Mouse (Mus musculus): ENCODE measurements around the gene Pnlip. TPM values are rescaled to one million over a fixed set of nuclear protein-coding genes. Genes with fewer than 3 reads are reported as not detected.

Gene Pnlip
- polyA plus RNA-seq, 1 experiment from 2014 or later, result not detected

DNA sequence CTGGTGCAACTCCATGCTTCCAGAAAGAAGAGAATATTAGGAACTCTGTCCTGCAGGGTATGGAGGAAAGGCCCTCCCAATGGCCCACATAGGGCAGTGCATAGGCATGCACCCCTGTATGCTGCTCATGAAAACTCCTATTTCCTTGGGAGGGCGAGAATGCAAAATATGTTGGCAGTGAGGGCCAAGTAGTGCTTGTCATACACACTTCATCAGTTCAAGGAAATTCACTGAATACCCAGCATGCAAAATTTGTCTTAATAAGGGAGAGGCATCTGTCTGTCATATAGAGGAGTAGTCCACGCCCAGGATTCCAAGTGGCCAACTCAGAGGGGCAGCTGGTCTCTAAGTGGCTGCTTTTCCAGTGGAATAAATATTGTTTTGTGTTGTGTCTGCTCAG, 11.0 kb downstream of the Pnlip start:
- Histone ChIP-seq H3K4me2 (replicated peaks) (no peak overlapping the region), H3K9ac (replicated peaks) (no peak overlapping the region), H3K4me1 (no peaks in the 10 kb centered on the region), H3K9me3 (no peaks in the 10 kb centered on the region), H3K27me3 (no peaks in the 10 kb centered on the region), H3K27ac (replicated peaks) (no peak overlapping the region), H3K36me3 (no peaks in the 10 kb centered on the region), H3K4me3 (no peak overlapping the region)
- WGBS, result 83% methylated on average over 2 of the region's 2 CpGs
- ATAC-seq (ENCODE audit: low FRiP score, low read depth), result no peak

GRCm38 (mm10) chr19:58664901-58665300, 12.6 kb downstream of the Pnlip start:
- 91% methylated on average over 5 of the region's 5 CpGs for WGBS
- no peaks in the 10 kb centered on the region for H3K4me1 ChIP-seq
- no peak overlapping the region for H3K4me3 ChIP-seq
- no peak overlapping the region for H3K27ac ChIP-seq (replicated peaks)
- H3K4me2 ChIP-seq (replicated peaks), result no peak overlapping the region
- no peaks in the 10 kb centered on the region for H3K27me3 ChIP-seq
- no peaks in the 10 kb centered on the region for H3K9me3 ChIP-seq
- no peak for ATAC-seq (ENCODE audit: low FRiP score, low read depth)
- H3K36me3 ChIP-seq, result no peaks in the 10 kb centered on the region
- no peak overlapping the region for H3K9ac ChIP-seq (replicated peaks)

DNA sequence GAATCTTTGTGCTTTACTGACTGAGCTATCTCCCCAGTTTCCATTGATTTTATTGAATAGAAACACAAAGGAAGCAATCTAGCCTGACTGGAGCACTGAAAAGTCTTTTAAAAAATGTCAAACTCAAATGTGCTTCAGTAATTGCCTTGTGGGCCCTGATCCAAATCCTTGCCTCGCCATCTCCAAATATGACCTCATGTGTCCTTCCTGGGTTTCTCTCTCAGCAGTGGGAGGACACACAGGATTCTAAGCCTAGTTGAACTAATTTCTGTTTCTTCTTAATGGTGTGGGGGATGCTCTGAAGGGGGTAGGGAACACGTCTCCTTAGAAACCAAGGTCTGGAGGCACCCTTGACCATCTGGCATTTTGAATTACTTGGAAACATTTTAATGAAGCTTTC, 22.3 kb downstream of the Pnlip start:
- H3K9me3 ChIP-seq, result no peaks in the 10 kb centered on the region
- no peak overlapping the region for H3K4me3 ChIP-seq
- H3K4me2 ChIP-seq (replicated peaks), result no peak overlapping the region
- H3K9ac ChIP-seq (replicated peaks), result no peak overlapping the region
- H3K27me3 ChIP-seq, result no peaks in the 10 kb centered on the region
- H3K27ac ChIP-seq (replicated peaks), result no peak overlapping the region; the same call in 1 of the 2 replicates
- ATAC-seq (ENCODE audit: low FRiP score, low read depth), result no peak
- no peaks in the 10 kb centered on the region for H3K36me3 ChIP-seq
- WGBS, result 53% methylated on average over 2 of the region's 2 CpGs
- no peaks in the 10 kb centered on the region; the same call in 1 of the 2 replicates for H3K4me1 ChIP-seq

GRCm38 (mm10) chr19:58677117-58677516, 24.8 kb downstream of the Pnlip start:
- 81% methylated on average over 8 of the region's 8 CpGs for WGBS
- Histone ChIP-seq H3K27ac (replicated peaks) (no peak overlapping the region), H3K9me3 (no peaks in the 10 kb centered on the region), H3K4me2 (replicated peaks) (no peak overlapping the region), H3K36me3 (no peaks in the 10 kb centered on the region), H3K27me3 (no peaks in the 10 kb centered on the region), H3K9ac (replicated peaks) (no peak overlapping the region), H3K4me3 (no peak overlapping the region), H3K4me1 (no peaks in the 10 kb centered on the region; the same call in 1 of the 2 replicates)
- ATAC-seq (ENCODE audit: low FRiP score, low read depth), result no peak

- Histone ChIP-seq H3K9ac (replicated peaks) (no peak overlapping the region), H3K27ac (replicated peaks) (no peak overlapping the region), H3K36me3 (no peaks in the 10 kb centered on the region), H3K9me3 (no peaks in the 10 kb centered on the region), H3K27me3 (no peaks in the 10 kb centered on the region), H3K4me2 (replicated peaks) (no peak overlapping the region), H3K4me1 (no peaks in the 10 kb centered on the region), H3K4me3 (no peak overlapping the region)
- no peak for ATAC-seq (ENCODE audit: low FRiP score, low read depth)
- 84% methylated on average over 1 of the region's 1 CpGs for WGBS
These were observed 36.6 kb downstream of the Pnlip start for GRCm38 (mm10) chr19:58688933-58689332.

- no peaks in the 10 kb centered on the region for H3K4me1 ChIP-seq
- no peaks in the 10 kb centered on the region for H3K36me3 ChIP-seq
- WGBS, result 86% methylated on average over 3 of the region's 3 CpGs
- no peaks in the 10 kb centered on the region for H3K27me3 ChIP-seq
- H3K9ac ChIP-seq (replicated peaks), result no peak overlapping the region
- no peak for ATAC-seq (ENCODE audit: low FRiP score, low read depth)
- no peak overlapping the region for H3K27ac ChIP-seq (replicated peaks)
- H3K4me2 ChIP-seq (replicated peaks), result no peak overlapping the region
- no peak overlapping the region for H3K4me3 ChIP-seq
- H3K9me3 ChIP-seq, result no peaks in the 10 kb centered on the region
These were observed 43.0 kb downstream of the Pnlip start for GRCm38 (mm10) chr19:58695314-58695713.

DNA sequence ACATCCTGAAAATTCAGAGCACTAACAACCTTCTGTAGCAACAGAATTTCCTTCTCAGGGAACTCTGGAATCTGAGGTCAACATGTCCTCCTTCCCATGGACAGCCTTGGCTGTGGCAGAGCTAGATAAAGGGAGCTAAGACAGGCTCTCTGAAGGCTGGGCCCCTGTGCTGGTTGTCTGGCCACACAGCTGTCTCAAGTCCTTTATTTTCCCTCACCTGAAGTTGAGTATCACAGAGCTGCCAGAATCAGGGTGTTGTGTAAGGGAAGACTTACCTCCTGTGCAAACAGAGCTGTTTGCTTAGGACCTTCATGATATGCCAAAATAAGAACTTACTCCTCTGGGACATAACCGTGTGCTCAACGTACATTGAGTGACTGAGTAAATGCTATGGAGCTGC, 43.9 kb downstream of the Pnlip start:
- Histone ChIP-seq H3K27ac (replicated peaks) (no peak overlapping the region), H3K9me3 (no peaks in the 10 kb centered on the region), H3K9ac (replicated peaks) (no peak overlapping the region), H3K4me1 (no peaks in the 10 kb centered on the region), H3K4me2 (replicated peaks) (no peak overlapping the region), H3K36me3 (no peaks in the 10 kb centered on the region), H3K27me3 (no peaks in the 10 kb centered on the region), H3K4me3 (no peak overlapping the region)
- 78% methylated on average over 2 of the region's 2 CpGs for WGBS
- ATAC-seq (ENCODE audit: low FRiP score, low read depth), result no peak

- H3K9ac ChIP-seq (replicated peaks), result no peak overlapping the region
- H3K27ac ChIP-seq (replicated peaks), result no peak overlapping the region
- H3K4me2 ChIP-seq (replicated peaks), result no peak overlapping the region
- no peak for ATAC-seq (ENCODE audit: low FRiP score, low read depth)
- no peaks in the 10 kb centered on the region for H3K4me1 ChIP-seq
- no peaks in the 10 kb centered on the region for H3K9me3 ChIP-seq
- 84% methylated on average over 4 of the region's 4 CpGs for WGBS
- no peaks in the 10 kb centered on the region for H3K36me3 ChIP-seq
- no peaks in the 10 kb centered on the region for H3K27me3 ChIP-seq
- H3K4me3 ChIP-seq, result no peak overlapping the region
These were observed 52.3 kb downstream of the Pnlip start for GRCm38 (mm10) chr19:58704556-58704955.

GRCm38 (mm10) chr19:58708611-58709010, 56.3 kb downstream of the Pnlip start:
- no peak for ATAC-seq (ENCODE audit: low FRiP score, low read depth)
- Histone ChIP-seq H3K4me2 (replicated peaks) (no peak overlapping the region), H3K9me3 (no peaks in the 10 kb centered on the region), H3K4me3 (no peak overlapping the region), H3K27me3 (no peaks in the 10 kb centered on the region), H3K27ac (replicated peaks) (no peak overlapping the region), H3K9ac (replicated peaks) (no peak overlapping the region), H3K4me1 (no peaks in the 10 kb centered on the region), H3K36me3 (no peaks in the 10 kb centered on the region)
- 68% methylated on average over 3 of the region's 3 CpGs for WGBS

DNA sequence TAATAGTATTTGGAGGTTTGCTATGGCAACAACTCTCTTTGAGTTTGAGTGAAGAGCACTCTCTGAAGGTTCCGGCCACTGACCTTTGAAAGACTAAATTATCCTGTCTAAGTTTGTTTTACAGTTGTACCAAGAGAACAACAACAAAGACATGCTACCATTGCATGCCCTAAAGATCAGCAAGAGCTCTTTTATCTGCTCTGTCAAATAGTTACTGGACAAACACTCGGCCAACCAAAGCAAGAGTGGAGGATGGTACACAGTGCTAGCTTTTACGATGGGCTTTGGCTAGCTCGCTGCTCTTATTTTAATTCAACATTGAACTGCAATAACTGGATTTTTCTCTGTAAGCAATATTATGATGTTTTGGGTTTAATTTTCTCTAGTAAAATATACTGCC, 65.6 kb downstream of the Pnlip start:
- Histone ChIP-seq H3K9ac (replicated peaks) (no peak overlapping the region), H3K4me3 (no peak overlapping the region), H3K4me1 (no peaks in the 10 kb centered on the region), H3K27me3 (no peaks in the 10 kb centered on the region), H3K4me2 (replicated peaks) (no peak overlapping the region), H3K27ac (replicated peaks) (no peak overlapping the region), H3K9me3 (no peaks in the 10 kb centered on the region), H3K36me3 (no peaks in the 10 kb centered on the region)
- 88% methylated on average over 4 of the region's 4 CpGs for WGBS
- no peak for ATAC-seq (ENCODE audit: low FRiP score, low read depth)

- H3K27ac ChIP-seq (replicated peaks), result no peak overlapping the region
- no peaks in the 10 kb centered on the region for H3K27me3 ChIP-seq
- H3K4me3 ChIP-seq, result no peak overlapping the region
- no peak for ATAC-seq (ENCODE audit: low FRiP score, low read depth)
- H3K4me1 ChIP-seq, result no peaks in the 10 kb centered on the region
- H3K9me3 ChIP-seq, result 0 out of 2 replicates have a peak, but pooled peaks cover 6% of the 10 kb centered on the region
- H3K9ac ChIP-seq (replicated peaks), result no peak overlapping the region
- H3K36me3 ChIP-seq, result no peaks in the 10 kb centered on the region
- H3K4me2 ChIP-seq (replicated peaks), result no peak overlapping the region
These were observed 68.1 kb downstream of the Pnlip start for GRCm38 (mm10) chr19:58720439-58720838.

DNA sequence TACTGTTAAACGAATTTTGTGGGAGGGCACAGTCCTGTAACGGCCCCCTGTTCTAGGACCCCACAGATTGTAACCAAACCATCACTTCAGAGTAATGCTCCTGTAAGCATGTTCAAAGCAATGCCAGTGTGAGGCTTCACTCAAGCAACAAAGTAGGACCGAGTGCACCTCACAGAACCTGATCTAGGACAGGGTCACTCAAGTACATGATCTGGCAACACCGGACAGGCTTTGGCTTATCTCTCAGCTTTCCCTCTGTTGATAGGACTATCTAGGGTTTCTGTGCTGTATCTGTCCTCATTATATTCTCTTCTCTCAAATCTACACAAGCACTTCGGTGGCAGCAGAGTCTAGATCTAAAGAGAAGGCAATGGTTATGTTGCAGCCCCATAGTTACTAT, 74.3 kb downstream of the Pnlip start:
- Histone ChIP-seq H3K4me1 (no peaks in the 10 kb centered on the region), H3K36me3 (no peaks in the 10 kb centered on the region), H3K4me3 (no peak overlapping the region), H3K9ac (replicated peaks) (no peak overlapping the region), H3K27me3 (no peaks in the 10 kb centered on the region), H3K9me3 (0 out of 2 replicates have a peak, but pooled peaks cover 6% of the 10 kb centered on the region), H3K27ac (replicated peaks) (no peak overlapping the region), H3K4me2 (replicated peaks) (no peak overlapping the region)
- 90% methylated on average over 5 of the region's 5 CpGs for WGBS
- ATAC-seq (ENCODE audit: low FRiP score, low read depth), result no peak

DNA sequence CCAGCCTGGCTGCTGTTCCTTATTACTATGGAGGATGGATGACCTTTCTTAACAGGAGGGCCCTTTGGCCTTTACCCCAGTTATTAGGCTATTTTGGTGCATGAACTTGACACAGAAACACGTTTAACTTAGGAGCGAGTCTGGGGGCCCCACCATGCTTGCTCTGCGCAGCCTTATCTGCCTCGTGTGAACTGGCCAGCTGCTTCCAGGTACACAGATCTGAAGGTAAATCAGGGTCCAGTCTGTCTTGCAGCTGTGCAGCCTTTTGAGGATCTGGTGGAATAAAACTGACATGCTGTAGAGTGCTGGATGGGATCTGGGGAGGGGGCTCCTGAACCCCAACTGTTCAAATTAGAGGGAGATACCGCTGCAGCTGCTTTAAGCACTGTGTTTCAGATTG, 75.5 kb downstream of the Pnlip start:
- H3K36me3 ChIP-seq, result no peaks in the 10 kb centered on the region
- no peak overlapping the region for H3K9ac ChIP-seq (replicated peaks)
- H3K9me3 ChIP-seq, result 0 out of 2 replicates have a peak, but pooled peaks cover 6% of the 10 kb centered on the region
- no peak overlapping the region for H3K4me3 ChIP-seq
- 76% methylated on average over 5 of the region's 5 CpGs for WGBS
- no peaks in the 10 kb centered on the region for H3K27me3 ChIP-seq
- no peaks in the 10 kb centered on the region for H3K4me1 ChIP-seq
- ATAC-seq (ENCODE audit: low FRiP score, low read depth), result no peak
- no peak overlapping the region for H3K27ac ChIP-seq (replicated peaks)
- H3K4me2 ChIP-seq (replicated peaks), result no peak overlapping the region
